Mouse (Mus musculus) skeletal muscle tissue, adult 2 months (tissue): Measurements from ENCODE around the gene Ier3.

ENCODE experiments used
- DNase-seq: peaks from one replicate; pipeline ENCODE4 v3.0.0-alpha.2; 2012; ENCODE audit warnings: low read depth, low spot score

Gene Ier3

GRCm38 (mm10) chr17:35821439-35822430, at the start of gene Ier3:
TSS of gene Ier3 (plus strand) at chr17:35821684.
- peak; percentile 86 for DNase-seq

- DNase-seq: peak; percentile 86
These were observed 44.5 kb upstream of the Ier3 start for GRCm38 (mm10) chr17:35776811-35777609.

- no peak for DNase-seq
These were observed 42.5 kb upstream of the Ier3 start for GRCm38 (mm10) chr17:35778965-35779364.

- DNase-seq: no peak
These were observed 41.8 kb upstream of the Ier3 start for GRCm38 (mm10) chr17:35779466-35780205.

GRCm38 (mm10) chr17:35780362-35780761, 41.1 kb upstream of the Ier3 start:
- no peak for DNase-seq

GRCm38 (mm10) chr17:35782398-35782797, 39.1 kb upstream of the Ier3 start:
- no peak for DNase-seq

GRCm38 (mm10) chr17:35782924-35783323, 38.6 kb upstream of the Ier3 start:
- DNase-seq: no peak

GRCm38 (mm10) chr17:35783944-35784343, 37.5 kb upstream of the Ier3 start:
- DNase-seq: no peak

- no peak for DNase-seq
These were observed 36.3 kb upstream of the Ier3 start for GRCm38 (mm10) chr17:35785140-35785539.

GRCm38 (mm10) chr17:35787493-35787892, 34.0 kb upstream of the Ier3 start:
- no peak for DNase-seq

- DNase-seq: no peak
These were observed 33.5 kb upstream of the Ier3 start for GRCm38 (mm10) chr17:35788025-35788424.

GRCm38 (mm10) chr17:35790933-35791332, 30.6 kb upstream of the Ier3 start:
- DNase-seq: no peak

- no peak for DNase-seq
These were observed 28.6 kb upstream of the Ier3 start for GRCm38 (mm10) chr17:35792837-35793236.

GRCm38 (mm10) chr17:35795099-35795498, 26.4 kb upstream of the Ier3 start:
- no peak for DNase-seq

- no peak for DNase-seq
These were observed 25.8 kb upstream of the Ier3 start for GRCm38 (mm10) chr17:35795656-35796055.

GRCm38 (mm10) chr17:35796835-35797234, 24.6 kb upstream of the Ier3 start:
- DNase-seq: no peak

GRCm38 (mm10) chr17:35800905-35801304, 20.6 kb upstream of the Ier3 start:
- DNase-seq: no peak

- no peak for DNase-seq
These were observed 18.5 kb upstream of the Ier3 start for GRCm38 (mm10) chr17:35803020-35803419.

- DNase-seq: no peak
These were observed 17.6 kb upstream of the Ier3 start for GRCm38 (mm10) chr17:35803858-35804399.

- peak; percentile 94 for DNase-seq
These were observed 13.4 kb upstream of the Ier3 start for GRCm38 (mm10) chr17:35808073-35808472.

GRCm38 (mm10) chr17:35809395-35809794, 12.1 kb upstream of the Ier3 start:
- DNase-seq: no peak
